Mouse (Mus musculus): ENCODE results near the gene Exd2. TPM values are rescaled to one million over a fixed set of nuclear protein-coding genes. Genes with fewer than 3 reads are reported as not detected.

Exd2 gene
- total RNA-seq (2014; rRNA removed) (25.2 and 30.6 TPM in 2 replicates), polyA plus RNA-seq (2015; fragmentation: Nextera tagmentation; extraction: Ambion mirVana) (26.3 and 29.9 TPM in 2 replicates)

DNA sequence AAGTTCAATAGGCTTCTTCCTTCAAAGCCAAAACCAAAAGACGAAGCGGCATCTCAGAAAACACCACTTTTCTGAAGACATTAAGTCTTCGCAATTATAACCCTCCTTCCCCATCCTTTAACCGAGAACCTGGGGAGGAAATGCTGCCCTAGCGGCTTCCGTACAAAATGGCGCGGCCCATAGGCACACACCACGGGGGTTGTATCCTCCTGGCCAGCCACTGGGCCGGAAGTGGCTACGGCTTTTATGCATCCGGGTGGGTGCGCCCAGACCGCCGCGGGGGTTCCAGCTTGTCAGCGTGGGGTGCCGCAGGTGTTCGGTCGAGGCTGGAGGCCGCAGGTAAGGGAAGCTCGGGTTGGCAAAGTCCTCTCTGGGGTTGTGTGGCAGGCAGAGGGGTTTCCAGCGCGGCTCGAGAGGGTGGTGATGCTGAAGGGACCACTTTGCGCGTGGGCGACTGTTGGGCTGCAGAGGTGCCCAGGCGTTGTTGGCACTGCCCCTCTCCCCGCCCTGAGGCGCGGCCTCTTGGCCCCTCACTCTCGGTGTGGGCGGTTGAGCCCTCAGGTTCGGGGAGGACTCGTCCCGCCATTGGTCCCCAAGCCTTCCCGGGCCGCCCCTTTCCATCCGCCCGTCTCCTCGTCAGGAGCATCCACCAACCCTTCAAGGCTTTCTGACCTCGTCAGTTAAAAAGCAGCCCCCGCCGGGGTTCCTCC, at the start of gene Exd2:
Exd2 (plus strand) TSS at position 154 of the 710 bp plus-strand sequence.
- Histone ChIP-seq H3K27ac (peak within 1 kb of the TSS; percentile 86), H3K4me2 (ENCODE audit: low read depth, low read length) (peak within 1 kb of the TSS; percentile 73), H3K27me3 (ENCODE audit: insufficient read depth, low read length) (no peaks in the 10 kb centered on the region), H3K9me3 (ENCODE audit: low read length) (no peaks in the 10 kb centered on the region), H3K4me3 (ENCODE audit: low read length) (peak within 1 kb of the TSS; percentile 83), H3K9ac (replicated peaks; ENCODE audit: low read length) (peak within 1 kb of the TSS; percentile 71), H3K36me3 (ENCODE audit: insufficient read depth, low read length) (no peaks in the 10 kb centered on the region), H3K4me1 (ENCODE audit: insufficient read depth, low read length) (peaks cover 5% of the 10 kb centered on the region; the same call in 1 of the 2 replicates)
- under 1% methylated on average over 44 of the region's 45 CpGs for WGBS
- ATAC-seq: peak; percentile 98
- TF ChIP-seq CTCF (IDR thresholded peaks at IDR 0.05; ENCODE audit: low read depth): peak; percentile 31
- peak; percentile 96 for DNase-seq (ENCODE audit: low spot score)

DNA sequence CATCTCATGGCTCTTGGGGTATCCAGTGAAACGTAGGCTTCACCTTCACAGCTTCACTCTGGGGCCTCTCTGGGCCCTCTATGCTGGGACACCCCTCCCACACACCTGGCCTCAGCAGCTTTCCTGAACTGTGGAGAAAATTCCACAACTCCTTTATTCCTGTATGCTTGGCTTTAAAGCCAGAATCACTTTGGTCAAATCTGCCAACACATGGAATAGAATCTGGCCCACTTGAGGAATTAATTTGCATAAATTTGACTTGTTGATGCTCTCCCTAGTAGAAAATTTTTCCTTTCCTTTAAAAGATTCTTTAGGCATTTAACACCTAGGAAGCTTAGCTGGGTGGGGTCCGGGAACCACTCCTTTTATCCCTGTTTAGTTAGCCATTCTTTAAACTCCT, 47.8 kb upstream of the Exd2 start:
- ATAC-seq: no peak
- no peak for TF ChIP-seq CTCF (IDR thresholded peaks at IDR 0.05; ENCODE audit: low read depth)

DNA sequence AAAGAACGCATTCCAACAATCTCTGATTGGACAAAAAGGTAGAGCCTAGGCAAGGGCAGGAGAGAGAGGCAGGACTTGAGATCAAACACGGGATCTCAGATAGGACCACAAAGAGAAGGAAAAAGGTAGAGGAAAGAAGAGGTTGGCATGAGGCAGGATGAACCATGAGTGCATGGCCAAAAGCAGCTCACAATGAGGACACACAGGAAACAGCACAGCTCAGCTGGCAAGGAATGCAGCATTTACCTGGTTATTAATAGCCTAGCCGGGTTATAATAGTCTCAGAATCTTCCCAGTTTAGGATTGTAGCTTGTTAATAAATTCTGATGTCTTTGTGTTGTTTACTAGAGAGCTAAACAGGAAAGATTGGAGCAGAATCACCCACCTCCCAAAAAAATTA, 35.2 kb upstream of the Exd2 start:
- H3K4me2 ChIP-seq (ENCODE audit: low read depth, low read length): no peak overlapping the region
- no peak for TF ChIP-seq CTCF (IDR thresholded peaks at IDR 0.05; ENCODE audit: low read depth)
- WGBS: 93% methylated on average over 3 of the region's 3 CpGs
- H3K9me3 ChIP-seq (ENCODE audit: low read length): no peaks in the 10 kb centered on the region
- ATAC-seq: no peak
- H3K27ac ChIP-seq: no peak overlapping the region
- H3K9ac ChIP-seq (replicated peaks; ENCODE audit: low read length): no peak overlapping the region
- H3K4me3 ChIP-seq (ENCODE audit: low read length): no peak overlapping the region
- H3K36me3 ChIP-seq (ENCODE audit: insufficient read depth, low read length): no peaks in the 10 kb centered on the region
- no peaks in the 10 kb centered on the region for H3K4me1 ChIP-seq (ENCODE audit: insufficient read depth, low read length)
- DNase-seq (ENCODE audit: low spot score): no peak
- H3K27me3 ChIP-seq (ENCODE audit: insufficient read depth, low read length): no peaks in the 10 kb centered on the region

More for the DNA sequence above, 47.8 kb upstream of the Exd2 start:
- 91% methylated on average over 2 of the region's 2 CpGs for WGBS
- DNase-seq (ENCODE audit: low spot score): no peak
- Histone ChIP-seq H3K36me3 (ENCODE audit: insufficient read depth, low read length) (no peaks in the 10 kb centered on the region), H3K27ac (no peak overlapping the region), H3K4me2 (ENCODE audit: low read depth, low read length) (no peak overlapping the region), H3K9me3 (ENCODE audit: low read length) (no peaks in the 10 kb centered on the region), H3K4me3 (ENCODE audit: low read length) (no peak overlapping the region), H3K27me3 (ENCODE audit: insufficient read depth, low read length) (no peaks in the 10 kb centered on the region), H3K9ac (replicated peaks; ENCODE audit: low read length) (no peak overlapping the region), H3K4me1 (ENCODE audit: insufficient read depth, low read length) (no peaks in the 10 kb centered on the region)

DNA sequence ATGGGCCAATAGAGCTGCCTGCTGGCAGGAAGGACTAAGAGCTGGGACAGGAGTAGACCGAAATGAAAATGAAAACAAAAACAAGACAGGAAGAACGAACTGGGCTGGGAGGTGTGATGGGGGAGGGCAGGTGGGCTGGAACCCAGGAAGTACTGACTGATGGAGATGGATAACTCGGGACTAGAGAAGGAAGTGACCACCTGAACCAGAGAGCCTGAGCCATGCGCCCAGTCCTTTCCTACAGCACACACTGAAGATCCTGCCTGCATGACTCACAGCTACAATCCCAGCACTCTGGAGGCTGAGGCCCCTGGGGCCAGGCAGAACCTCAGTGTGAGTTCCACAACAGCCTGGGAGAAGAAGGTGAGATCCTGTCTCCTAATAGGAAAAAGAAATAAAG, 29.6 kb upstream of the Exd2 start:
- whole genome bisulfite sequencing: 81% methylated on average over 4 of the region's 4 CpGs

DNA sequence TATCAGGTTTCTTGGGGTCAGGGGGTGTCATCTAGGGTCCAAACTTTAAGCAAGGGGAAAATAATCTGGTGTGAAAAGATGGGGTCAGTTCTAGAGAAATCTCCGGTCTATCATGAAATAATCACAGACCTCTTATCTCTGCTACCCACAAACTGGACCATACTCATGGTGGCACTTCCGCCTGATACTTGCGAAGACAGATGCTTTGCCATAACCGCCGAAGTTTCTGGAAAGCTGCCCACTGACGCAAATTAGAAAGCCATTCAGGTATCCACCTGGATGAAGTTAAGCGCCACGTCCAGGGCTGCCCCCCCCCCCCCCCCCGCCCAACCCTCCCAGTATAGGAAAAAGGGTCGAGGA, 28.3 kb upstream of the Exd2 start:
- 5% methylated on average over 9 of the region's 10 CpGs for WGBS
- DNase-seq (ENCODE audit: low spot score): no peak
- no peak for ATAC-seq

More for the DNA sequence above, 29.6 kb upstream of the Exd2 start:
- no peak for ATAC-seq
- H3K27me3 ChIP-seq (ENCODE audit: insufficient read depth, low read length): no peaks in the 10 kb centered on the region
- no peak overlapping the region for H3K4me3 ChIP-seq (ENCODE audit: low read length)
- DNase-seq (ENCODE audit: low spot score): no peak
- H3K9ac ChIP-seq (replicated peaks; ENCODE audit: low read length): no peak overlapping the region
- H3K36me3 ChIP-seq (ENCODE audit: insufficient read depth, low read length): no peaks in the 10 kb centered on the region
- no peaks in the 10 kb centered on the region for H3K9me3 ChIP-seq (ENCODE audit: low read length)
- H3K4me2 ChIP-seq (ENCODE audit: low read depth, low read length): no peak overlapping the region
- peaks cover 11% of the 10 kb centered on the region for H3K4me1 ChIP-seq (ENCODE audit: insufficient read depth, low read length)
- no peak for TF ChIP-seq CTCF (IDR thresholded peaks at IDR 0.05; ENCODE audit: low read depth)
- no peak overlapping the region for H3K27ac ChIP-seq

DNA sequence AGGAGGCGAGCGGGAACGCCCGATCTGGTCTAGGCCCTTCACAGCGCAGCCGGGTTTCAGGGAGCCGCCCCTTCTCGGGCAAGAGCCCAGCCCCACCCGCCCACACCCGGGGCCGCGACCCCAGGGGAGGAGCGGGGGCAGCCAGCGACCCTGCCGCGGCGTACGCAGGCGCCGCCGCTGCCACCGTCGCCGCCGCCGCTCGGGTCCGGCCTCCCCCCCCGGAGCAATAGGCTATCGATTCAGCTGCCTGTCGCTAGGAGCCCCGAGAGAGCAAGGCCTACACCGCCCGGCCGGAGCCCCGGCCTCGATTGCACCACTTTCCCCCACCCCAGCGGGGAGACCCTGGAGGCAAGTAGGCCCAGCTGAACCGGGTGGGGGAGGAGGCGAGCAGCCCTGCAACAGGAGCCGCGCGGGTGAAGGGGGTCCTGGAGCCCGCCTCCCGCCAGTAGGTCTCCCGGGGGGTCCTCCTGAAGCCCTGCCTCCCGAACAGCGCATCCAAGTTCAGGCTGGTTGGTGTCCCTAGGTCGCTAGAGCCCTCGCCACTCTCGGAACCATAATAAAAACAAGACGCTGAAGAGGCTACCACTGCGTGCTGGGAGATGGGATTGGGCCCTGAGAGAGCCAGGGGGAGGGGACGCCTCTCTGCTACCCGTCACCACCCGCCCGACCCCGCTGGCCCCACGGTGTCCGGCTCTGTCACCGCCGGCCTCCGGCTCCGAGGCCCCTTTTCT, 27.8 kb upstream of the Exd2 start:
- 1% methylated on average over 39 of the region's 64 CpGs for WGBS
- H3K27me3 ChIP-seq (ENCODE audit: insufficient read depth, low read length): no peaks in the 10 kb centered on the region
- peak overlapping the region; percentile 74 for H3K4me2 ChIP-seq (ENCODE audit: low read depth, low read length)
- TF ChIP-seq CTCF (IDR thresholded peaks at IDR 0.05; ENCODE audit: low read depth): peak; percentile 44
- DNase-seq (ENCODE audit: low spot score) (peak; percentile 81), ATAC-seq (peak; percentile 83)
- peaks cover 11% of the 10 kb centered on the region for H3K4me1 ChIP-seq (ENCODE audit: insufficient read depth, low read length)
- peak overlapping the region; percentile 98 for H3K27ac ChIP-seq
- peak overlapping the region; percentile 94 for H3K4me3 ChIP-seq (ENCODE audit: low read length)
- no peaks in the 10 kb centered on the region for H3K36me3 ChIP-seq (ENCODE audit: insufficient read depth, low read length)
- H3K9ac ChIP-seq (replicated peaks; ENCODE audit: low read length): peak overlapping the region; percentile 93
- no peaks in the 10 kb centered on the region for H3K9me3 ChIP-seq (ENCODE audit: low read length)

More for the DNA sequence above, 28.3 kb upstream of the Exd2 start:
- Histone ChIP-seq H3K9me3 (ENCODE audit: low read length) (no peaks in the 10 kb centered on the region), H3K27ac (peak overlapping the region; percentile 98), H3K4me1 (ENCODE audit: insufficient read depth, low read length) (peaks cover 11% of the 10 kb centered on the region), H3K4me3 (ENCODE audit: low read length) (peak overlapping the region; percentile 94), H3K36me3 (ENCODE audit: insufficient read depth, low read length) (no peaks in the 10 kb centered on the region), H3K27me3 (ENCODE audit: insufficient read depth, low read length) (no peaks in the 10 kb centered on the region), H3K4me2 (ENCODE audit: low read depth, low read length) (peak overlapping the region; percentile 74), H3K9ac (replicated peaks; ENCODE audit: low read length) (peak overlapping the region; percentile 93)
- TF ChIP-seq CTCF (IDR thresholded peaks at IDR 0.05; ENCODE audit: low read depth): no peak
